7 mouse cellular contexts compared by ENCODE assay signal in the genomic region with DNA sequence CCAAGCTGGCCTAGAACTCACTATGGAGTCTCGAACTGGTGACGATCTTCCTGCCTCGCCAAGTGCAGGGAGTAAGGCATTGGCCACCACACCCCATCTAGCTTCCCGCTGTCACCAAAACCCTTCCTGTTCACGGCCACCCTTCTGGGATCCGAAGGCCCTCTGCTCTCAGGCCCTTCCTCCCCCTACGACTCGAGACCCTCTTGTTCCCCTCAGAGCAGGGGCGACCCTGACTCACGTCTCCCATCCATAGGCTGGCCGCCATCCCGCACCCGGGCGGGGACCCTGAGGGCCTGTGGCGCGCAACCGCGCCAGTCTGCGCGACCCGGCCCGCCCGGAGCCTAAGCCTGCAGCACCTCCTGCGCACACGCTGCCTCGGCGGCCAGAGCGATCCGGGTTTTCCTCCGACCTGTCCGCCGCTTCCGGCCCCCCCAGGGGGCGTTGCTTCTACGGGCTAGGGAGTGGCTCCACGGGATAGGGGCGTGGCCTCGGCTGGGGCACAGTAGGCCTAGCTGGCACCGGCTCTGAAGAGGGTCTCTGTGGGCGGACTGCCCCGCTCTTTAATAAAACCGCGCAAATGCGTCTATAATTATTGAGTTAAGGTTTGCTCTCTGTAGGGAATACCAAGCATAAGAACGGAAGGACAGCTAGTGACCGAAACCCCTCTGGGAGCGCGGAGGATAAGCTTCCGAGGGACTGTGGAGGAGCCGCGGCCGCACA. TPM values are rescaled to one million over a fixed set of nuclear protein-coding genes. Genes with fewer than 3 reads are reported as not detected.
A peak's percentile ranks its signal among the peaks of the same experiment; 100 is the strongest.
DNase-seq lines count a peak whose midpoint lies in the region; ATAC-seq and TF ChIP-seq lines count a peak whose summit lies in the region.

TSS of gene Trnau1ap (minus strand) at position 424 of the 720 bp plus-strand sequence.

- H3K4me2 ChIP-seq in intestine, embryonic 15.5 days (replicated peaks), result peak within 1 kb of the TSS; percentile 65
- H3K4me2 ChIP-seq in midbrain, embryonic 12.5 days (replicated peaks), result peak within 1 kb of the TSS; percentile 80

- intact Hi-C loops in gastrocnemius, postnatal 36 days (cut with DNase I), result no loop called here
- intact Hi-C loops in left cerebral cortex, postnatal 4 days (cut with DNase I), result no loop called here

- under 1% methylated on average over 52 of the region's 52 CpGs for WGBS in intestine, embryonic 15.5 days
- under 1% methylated on average over 52 of the region's 52 CpGs for WGBS in midbrain, embryonic 12.5 days
- under 1% methylated on average over 52 of the region's 52 CpGs for WGBS in small intestine, adult 2 months

- TF ChIP-seq CTCF in small intestine, adult 2 months (IDR thresholded peaks at IDR 0.05; ENCODE audit: extremely low read depth, insufficient read length, insufficient replicate concordance, low read depth, low read length), result no peak

- TF ChIP-seq POLR2A in small intestine, adult 2 months (IDR thresholded peaks at IDR 0.05; ENCODE audit: low read depth, low read length), result peak; percentile 87

- peaks cover 22% of the 10 kb centered on the region for H3K36me3 ChIP-seq in intestine, embryonic 15.5 days
- peaks cover 43% of the 10 kb centered on the region for H3K36me3 ChIP-seq in midbrain, embryonic 12.5 days
- peaks cover 24% of the 10 kb centered on the region for H3K36me3 ChIP-seq in small intestine, adult 2 months (ENCODE audit: control insufficient read depth, insufficient read depth, low read length)

- peaks cover 6% of the 10 kb centered on the region for H3K4me1 ChIP-seq in intestine, embryonic 15.5 days (replicated peaks)
- peaks cover 9% of the 10 kb centered on the region for H3K4me1 ChIP-seq in midbrain, embryonic 12.5 days
- peaks cover 10% of the 10 kb centered on the region; the same call in 1 of the 2 replicates for H3K4me1 ChIP-seq in small intestine, adult 2 months (ENCODE audit: control insufficient read depth, insufficient read depth, insufficient read length, low read length)

- H3K27me3 ChIP-seq in intestine, embryonic 15.5 days (replicated peaks), result no peaks in the 10 kb centered on the region
- no peaks in the 10 kb centered on the region for H3K27me3 ChIP-seq in midbrain, embryonic 12.5 days
- H3K27me3 ChIP-seq in small intestine, adult 2 months (ENCODE audit: control insufficient read depth, insufficient read depth, low read length), result no peaks in the 10 kb centered on the region

- H3K9ac ChIP-seq in intestine, embryonic 15.5 days, result peak within 1 kb of the TSS; percentile 98
- peak within 1 kb of the TSS; percentile 90 for H3K9ac ChIP-seq in midbrain, embryonic 12.5 days (replicated peaks)

- H3K4me3 ChIP-seq in intestine, embryonic 15.5 days (replicated peaks), result peak within 1 kb of the TSS; percentile 88
- peak within 1 kb of the TSS; percentile 82 for H3K4me3 ChIP-seq in midbrain, embryonic 12.5 days
- peak within 1 kb of the TSS; percentile 78 for H3K4me3 ChIP-seq in small intestine, adult 2 months (ENCODE audit: low read depth, low read length)

- H3K9me3 ChIP-seq in intestine, embryonic 15.5 days, result no peaks in the 10 kb centered on the region
- H3K9me3 ChIP-seq in midbrain, embryonic 12.5 days, result no peaks in the 10 kb centered on the region

- DNase-seq in adrenal gland, adult 2 months, result peak; percentile 94
- peak; percentile 98 for DNase-seq in embryo, embryonic 11 days
- peak; percentile 85 to 87 for DNase-seq in gastrocnemius, postnatal 36 days
- peak; percentile 93 for DNase-seq in left cerebral cortex, postnatal 4 days

- peak within 1 kb of the TSS; percentile 95 for H3K27ac ChIP-seq in intestine, embryonic 15.5 days
- peak within 1 kb of the TSS; percentile 85 for H3K27ac ChIP-seq in midbrain, embryonic 12.5 days (replicated peaks)
- H3K27ac ChIP-seq in small intestine, adult 2 months (ENCODE audit: insufficient read depth, low read depth, low read length), result peak within 1 kb of the TSS; percentile 74

- peak; percentile 98 for ATAC-seq in intestine, embryonic 15.5 days
- peak; percentile 98 for ATAC-seq in midbrain, embryonic 12.5 days (ENCODE audit: low FRiP score, low read depth)

RNA-seq across cellular contexts. Expression of gene Trnau1ap, which starts in this region (rescaled TPM):
- total RNA-seq in adrenal gland, adult 2 months (2021), result 10 to 100 TPM; 31.6 to 36.4 TPM
- polyA plus RNA-seq in adrenal gland, adult 2 months (2012; rRNA removed), result 14.9 and 16.5 TPM in 2 replicates
- 10 to 100 TPM in 1 of 2 experiments, 1 to 10 TPM in 1; 7.2 to 11.0 TPM for total RNA-seq in gastrocnemius, postnatal 36 days (2021)
- 74.5 and 82.9 TPM in 2 replicates for polyA plus RNA-seq in intestine, embryonic 15.5 days (2015; fragmentation: Nextera tagmentation; extraction: Ambion mirVana)
- 10 to 100 TPM; 40.9 to 47.2 TPM for total RNA-seq in left cerebral cortex, postnatal 4 days (2021)
- polyA plus RNA-seq in midbrain, embryonic 12.5 days (2016; fragmentation: Nextera tagmentation; extraction: Ambion mirVana), result 79.2 and 80.6 TPM in 2 replicates
- 20.7 and 24.1 TPM in 2 replicates for polyA plus RNA-seq in small intestine, adult 2 months (2012; rRNA removed)

Comparison
In these comparisons a context has a peak if more than half of its experiments do, and no peak if none do; other contexts are left out.
1. Peak in every context shown above with its lines: DNase-seq, ATAC-seq, H3K4me3 ChIP-seq and H3K27ac ChIP-seq.